Mouse (Mus musculus) neural tube, embryonic 14.5 days (tissue): ENCODE data around the gene Krtap13-1. TPM values are rescaled to one million over a fixed set of nuclear protein-coding genes. Genes with fewer than 3 reads are reported as not detected.

Experiments used
- polyA plus RNA-seq: library from polyadenylated mRNA; unstranded; fragments of >200 nt; fragmentation: Nextera tagmentation; extraction: Ambion mirVana; gene quantifications from 2 replicates; pipeline ENCODE4 v1.2.1, GENCODE M21; 2014

Gene Krtap13-1
- polyA plus RNA-seq, 1 experiment from 2014 or later: not detected

Other genes starting within 250 kb of the Krtap13-1 start
- gene Cldn17, start 221.9 kb upstream of the Krtap13-1 start, polyA plus RNA-seq: not detected in 2 replicates
- gene Cldn8, start 165.7 kb upstream of the Krtap13-1 start, polyA plus RNA-seq: not detected in 2 replicates
- gene Krtap24-1, start 116.6 kb upstream of the Krtap13-1 start, polyA plus RNA-seq: not detected in 2 replicates
- gene 2310079G19Rik, start 101.2 kb upstream of the Krtap13-1 start, polyA plus RNA-seq: not detected in 2 replicates
- not detected in 2 replicates for gene Krtap26-1, start 81.1 kb upstream of the Krtap13-1 start, polyA plus RNA-seq
- gene Krtap27-1, start 57.2 kb upstream of the Krtap13-1 start, polyA plus RNA-seq: not detected in 2 replicates
- not detected in 2 replicates for gene 2310061N02Rik, start 20.9 kb upstream of the Krtap13-1 start, polyA plus RNA-seq
- not detected in 2 replicates for gene Krtap13, start 22.8 kb downstream of the Krtap13-1 start, polyA plus RNA-seq
- gene 2310034C09Rik, start 30.0 kb downstream of the Krtap13-1 start, polyA plus RNA-seq: not detected in 2 replicates
- not detected in 2 replicates for gene 2310057N15Rik, start 45.3 kb downstream of the Krtap13-1 start, polyA plus RNA-seq
- not detected in 2 replicates for gene Gm5965, start 49.0 kb downstream of the Krtap13-1 start, polyA plus RNA-seq
- not detected in 2 replicates for gene Gm20741, start 83.4 kb downstream of the Krtap13-1 start, polyA plus RNA-seq
- gene Krtap15, start 91.4 kb downstream of the Krtap13-1 start, polyA plus RNA-seq: not detected in 2 replicates
- not detected in 2 replicates for gene Krtap14, start 97.3 kb downstream of the Krtap13-1 start, polyA plus RNA-seq
- not detected in 2 replicates for gene Krtap19-1, start 140.5 kb downstream of the Krtap13-1 start, polyA plus RNA-seq
- not detected in 2 replicates for gene Krtap19-2, start 145.4 kb downstream of the Krtap13-1 start, polyA plus RNA-seq
- gene Krtap19-3, start 149.2 kb downstream of the Krtap13-1 start, polyA plus RNA-seq: not detected in 2 replicates
- not detected in 2 replicates for gene Krtap19-4, start 156.2 kb downstream of the Krtap13-1 start, polyA plus RNA-seq
- gene Krtap19-5, start 167.6 kb downstream of the Krtap13-1 start, polyA plus RNA-seq: not detected in 2 replicates
- not detected in 2 replicates for gene Krtap19-9b, start 203.4 kb downstream of the Krtap13-1 start, polyA plus RNA-seq
- gene Krtap16-3, start 234.0 kb downstream of the Krtap13-1 start, polyA plus RNA-seq: not detected in 2 replicates